Mouse (Mus musculus) frontal cortex, postnatal 36 days (tissue): ENCODE measurements at regions not wholly inside any gene's neighbourhood (a gene's known extent, or its start where the extent isn't known, plus 50 kb on each side); places are given as distances from the start of the nearest gene placed in this dataset.
"Not testable (repeated sequence)": the region's sequence is repeated elsewhere in the genome, so short reads cannot be mapped to it uniquely, and the experiment has no call there.

Experiments used
- DNase-seq, 2 experiments: peaks; one replicate each; pipeline ENCODE4 v3.0.0; 2022; ENCODE audit warnings: low spot score in 2 of 2

GRCm38 (mm10) chr2:171985813-171986572 is 57.3 kb downstream of the Cbln4 start:
- DNase-seq, result no peak

GRCm38 (mm10) chr2:171969311-171969905 is 73.9 kb downstream of the Cbln4 start:
- DNase-seq, result no peak

GRCm38 (mm10) chr2:171946569-171947250 is 96.6 kb downstream of the Cbln4 start:
- peak; percentile 16 to 21 for DNase-seq

DNA sequence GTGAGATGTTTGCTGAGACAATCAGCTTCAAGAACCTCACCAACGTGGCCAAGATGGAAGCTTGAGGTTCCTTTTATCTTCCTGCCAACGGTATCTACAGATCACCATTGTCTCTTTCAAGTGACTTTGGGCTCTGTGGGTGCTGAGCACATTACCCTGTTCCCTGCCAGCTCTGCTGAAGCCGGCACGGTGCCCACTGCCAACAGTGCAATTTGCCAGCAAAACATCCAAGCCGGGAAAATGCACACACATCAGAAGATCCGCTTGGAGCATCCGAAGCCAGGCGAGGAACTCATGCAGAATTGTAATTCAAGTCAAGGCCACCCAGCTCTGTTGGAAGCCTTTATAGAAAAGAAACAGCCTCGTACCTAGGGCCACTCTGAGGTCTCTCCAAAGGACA is 100.6 kb downstream of the Cbln4 start:
- peak; percentile 33 to 39 for DNase-seq

GRCm38 (mm10) chr2:171935646-171936325 is 107.5 kb downstream of the Cbln4 start:
- no peak for DNase-seq

- DNase-seq, result peak; percentile 24 to 46
Observed at GRCm38 (mm10) chr2:171920960-171921359, 122.3 kb downstream of the Cbln4 start.

DNA sequence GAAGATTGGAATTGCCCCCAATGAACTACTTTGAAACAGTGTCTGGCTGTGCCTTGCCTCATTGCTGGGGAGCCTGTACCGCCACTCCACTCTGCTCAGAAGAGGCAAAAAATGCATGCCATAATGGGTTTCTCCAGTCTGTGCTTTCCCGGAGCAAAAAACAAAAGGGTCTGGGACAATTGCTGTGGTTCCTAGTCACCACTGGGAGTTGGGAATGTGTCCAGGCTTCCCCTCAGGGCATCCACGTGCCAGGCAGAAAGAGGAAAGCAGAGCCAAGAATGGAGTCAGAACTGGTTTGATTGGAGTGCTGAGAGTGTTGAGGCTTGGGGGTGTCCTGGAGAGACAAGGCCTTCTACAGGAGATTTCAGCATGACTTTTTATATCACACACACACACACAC is 156.0 kb downstream of the Cbln4 start:
- no peak for DNase-seq

GRCm38 (mm10) chr2:171879238-171879960 is 163.9 kb downstream of the Cbln4 start:
- not testable (repeated sequence) for DNase-seq

DNA sequence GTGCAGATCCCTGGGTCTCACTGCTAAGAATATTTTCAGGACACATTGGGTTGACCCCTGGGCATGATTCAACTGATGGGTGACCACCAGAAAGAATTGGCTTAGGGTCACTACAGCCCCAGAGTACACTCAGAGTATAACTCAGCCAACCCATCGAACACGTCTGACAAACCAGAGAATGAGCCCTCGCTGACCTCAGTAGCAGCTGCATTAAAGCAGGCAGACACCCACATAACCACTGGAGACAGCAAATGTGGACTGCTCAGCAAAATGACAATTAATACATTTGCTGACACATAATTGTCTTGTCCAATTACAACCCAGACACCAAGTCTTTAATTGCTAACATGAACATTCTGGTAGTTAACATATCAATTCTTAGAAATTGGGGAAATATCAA is 175.7 kb downstream of the Cbln4 start:
- no peak for DNase-seq

DNA sequence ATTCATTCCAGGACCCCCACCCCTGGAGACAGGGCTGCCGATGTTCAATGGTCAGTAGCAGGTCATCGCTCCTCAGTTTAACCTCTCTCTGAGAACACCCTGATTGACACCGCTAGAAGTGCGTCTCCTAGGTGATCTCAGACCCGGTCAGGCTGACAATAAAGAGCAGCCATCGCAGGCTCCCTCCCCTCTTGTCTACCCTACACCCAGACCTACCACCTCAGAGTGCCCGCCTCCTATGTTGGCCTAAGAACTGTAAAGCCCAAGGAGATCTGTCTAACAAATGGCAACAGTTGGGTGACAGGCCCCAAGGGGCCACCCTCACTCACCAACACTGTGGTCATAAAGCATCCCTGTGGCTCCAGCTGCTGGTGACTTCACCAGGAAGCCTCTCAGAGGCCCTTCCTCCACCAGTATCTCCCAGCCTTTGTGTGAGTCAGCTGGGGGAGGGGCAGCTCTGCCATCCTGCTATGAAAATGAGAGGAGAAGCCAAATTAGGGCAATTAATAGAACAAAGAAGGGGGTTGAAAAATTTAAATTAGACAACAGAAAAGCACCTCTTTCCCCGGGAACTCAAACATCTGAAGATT is 178.8 kb downstream of the Cbln4 start:
- DNase-seq, result no peak

DNA sequence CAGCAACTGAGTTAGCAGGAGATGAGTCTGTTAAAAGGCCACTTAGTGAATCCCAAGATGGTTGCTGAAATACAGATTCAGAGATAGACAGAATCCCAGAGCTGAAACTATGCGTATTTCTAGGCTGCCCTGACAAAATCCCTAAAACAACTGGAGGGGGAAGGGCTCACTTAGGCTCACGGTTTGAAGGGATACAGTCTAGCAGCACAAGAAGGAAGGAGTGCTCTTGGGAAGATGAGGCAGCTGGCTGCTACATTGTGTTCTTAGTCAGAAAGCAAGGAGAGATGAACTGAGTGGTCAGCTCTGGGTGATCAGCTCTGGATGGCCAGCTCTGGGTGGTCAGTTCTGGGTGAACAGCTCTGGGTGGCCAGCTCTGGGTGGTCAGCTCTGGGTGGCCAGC is 180.6 kb downstream of the Cbln4 start:
- DNase-seq, result no peak

- DNase-seq, result no peak
Observed at GRCm38 (mm10) chr2:171858894-171859293, 184.4 kb downstream of the Cbln4 start.

- DNase-seq, result no peak
Observed at GRCm38 (mm10) chr2:171856491-171856890, 186.8 kb downstream of the Cbln4 start.

DNA sequence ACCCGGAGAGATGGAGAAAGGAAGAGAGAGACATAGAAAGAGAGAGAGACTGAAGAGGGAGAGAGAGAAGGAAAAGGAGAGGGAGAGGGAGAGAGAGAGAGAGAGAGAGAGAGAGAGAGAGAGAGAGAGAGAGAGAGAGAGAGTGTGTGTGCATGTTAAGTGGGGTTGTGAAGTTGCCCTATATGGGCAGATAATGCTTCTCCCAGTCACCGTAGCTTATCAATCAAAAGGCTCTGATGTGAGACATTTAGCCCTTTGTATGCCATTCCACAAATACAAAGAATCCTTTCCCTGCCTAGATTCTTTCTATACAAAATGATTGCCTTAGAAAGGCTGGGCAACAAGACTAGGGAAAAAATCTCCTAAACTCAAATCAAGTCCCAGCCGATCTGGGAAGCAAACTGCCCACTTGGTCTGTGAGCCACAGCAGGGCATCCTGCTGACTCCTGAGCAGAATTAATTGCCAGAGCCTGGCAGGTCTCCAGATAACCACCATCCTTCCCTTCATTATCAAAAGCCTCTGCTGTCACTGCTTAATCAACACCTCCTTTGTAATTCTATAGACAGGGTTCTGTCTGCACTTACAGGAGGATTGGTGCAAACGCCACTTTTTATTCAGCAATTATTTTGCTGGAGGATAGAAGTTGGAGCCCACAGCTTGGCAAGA is 196.3 kb downstream of the Cbln4 start:
- peak in 1 of 2 experiments; percentile 6 for DNase-seq

GRCm38 (mm10) chr2:171840058-171840713 is 203.1 kb downstream of the Cbln4 start:
- DNase-seq, result no peak

DNA sequence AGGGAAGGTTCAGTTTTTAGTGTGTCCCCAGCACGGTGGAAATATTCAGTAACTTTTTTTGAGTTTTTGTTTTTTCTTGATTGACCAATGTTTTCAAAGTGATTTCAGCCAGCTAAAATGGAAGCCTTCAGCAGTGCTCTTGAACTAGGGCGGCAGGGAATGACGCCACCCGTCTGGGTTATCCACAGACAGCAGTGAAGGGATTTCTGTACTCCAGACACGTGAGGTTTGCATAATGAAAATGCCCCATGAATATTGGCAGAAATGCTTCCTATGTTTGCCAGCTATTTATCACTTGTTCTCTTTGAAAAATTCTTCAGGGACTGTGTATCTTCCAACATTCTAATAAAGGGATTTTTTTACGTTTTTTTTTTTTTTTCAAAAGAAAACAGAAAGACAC is 221.1 kb downstream of the Cbln4 start:
- DNase-seq, result no peak

DNA sequence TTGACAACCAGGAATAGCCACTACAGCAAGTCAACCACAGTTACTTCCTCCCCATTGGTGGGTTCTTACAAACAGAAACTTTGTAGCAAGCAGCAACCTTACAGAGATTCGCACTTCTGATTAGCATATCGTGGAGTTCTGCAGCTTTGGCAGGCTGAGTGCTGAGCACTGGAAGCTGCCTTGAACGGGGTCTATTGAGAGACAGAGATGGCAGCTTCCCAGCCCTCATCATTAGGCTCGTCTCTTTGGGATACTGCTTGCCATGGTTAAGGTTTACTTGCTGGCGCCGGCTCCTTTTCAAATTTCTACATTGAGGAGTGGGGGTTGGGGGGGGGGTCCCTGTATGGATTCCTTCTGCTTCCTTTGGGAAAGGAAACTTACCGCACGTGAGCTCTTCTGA is 224.8 kb downstream of the Cbln4 start:
- no peak for DNase-seq

DNA sequence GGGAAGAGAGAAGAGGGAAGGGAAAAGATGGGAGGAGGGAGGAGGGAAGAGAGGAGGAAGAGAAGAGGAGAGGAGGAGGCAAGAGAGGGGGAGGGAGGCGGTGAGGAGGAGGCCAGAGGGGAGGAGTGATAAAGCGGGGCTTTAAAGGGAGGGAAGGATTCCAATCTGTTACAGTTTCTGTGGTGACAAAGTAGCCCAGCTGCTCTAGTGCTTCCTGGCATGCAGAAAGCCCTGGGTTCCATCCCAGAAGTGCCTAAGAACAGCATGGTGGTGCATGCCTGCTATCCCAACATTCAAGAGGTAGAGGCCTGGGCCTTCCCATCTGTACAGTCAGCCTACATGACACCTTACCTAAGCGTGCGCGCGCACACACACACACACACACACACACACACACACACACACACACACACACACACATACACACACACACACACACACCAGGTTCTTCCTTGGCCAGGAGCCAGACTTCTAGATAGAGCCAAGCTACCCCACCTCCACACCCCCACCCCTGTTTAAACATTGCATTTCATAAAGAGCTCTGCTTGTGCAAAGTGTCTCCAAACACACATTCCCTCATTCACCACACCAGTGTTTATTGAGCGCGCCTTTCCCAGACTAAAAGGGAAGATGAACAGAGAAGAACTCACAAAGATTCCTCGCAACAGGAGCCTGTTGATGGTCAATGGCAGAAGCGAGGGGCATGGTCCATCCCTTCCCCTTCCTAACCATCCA is 226.4 kb downstream of the Cbln4 start:
- peak in 1 of 2 experiments; percentile 20 for DNase-seq

GRCm38 (mm10) chr2:171812701-171813100 is 230.6 kb downstream of the Cbln4 start:
- no peak for DNase-seq
